Mouse (Mus musculus): ENCODE data around the gene Spef1. TPM values are rescaled to one million over a fixed set of nuclear protein-coding genes. Genes with fewer than 3 reads are reported as not detected.
A peak's percentile ranks its signal among the peaks of the same experiment; 100 is the strongest.
"Not testable (repeated sequence)": the region's sequence is repeated elsewhere in the genome, so short reads cannot be mapped to it uniquely, and the experiment has no call there.

The Spef1 gene
- 9.9 and 10.2 TPM in 2 replicates for polyA plus RNA-seq (2012; rRNA removed)

- WGBS: 1% methylated on average over 43 of the region's 43 CpGs
- no peaks in the 10 kb centered on the region for H3K27me3 ChIP-seq (ENCODE audit: control insufficient read depth, insufficient read depth, low read length)
- H3K4me1 ChIP-seq (ENCODE audit: control insufficient read depth, insufficient read depth, low read length): peaks cover 6% of the 10 kb centered on the region; the same call in 1 of the 2 replicates
- peak within 1 kb of the TSS; percentile 52 for H3K27ac ChIP-seq (ENCODE audit: insufficient read depth, low read length)
- peak within 1 kb of the TSS; percentile 92 for H3K4me3 ChIP-seq (replicated peaks; ENCODE audit: insufficient read depth, low read depth, low read length)
- DNase-seq: peak; percentile 86
- TF ChIP-seq CTCF (IDR thresholded peaks at IDR 0.05; ENCODE audit: borderline replicate concordance, insufficient read depth, low read depth, low read length) (no peak), POLR2A (IDR thresholded peaks at IDR 0.05; ENCODE audit: borderline replicate concordance, insufficient read depth, low read length) (peak; percentile 41; the same call in 1 of the 2 replicates)
Measured at GRCm38 (mm10) chr2:131186771-131187601, at the start of gene Spef1, which contains the start of gene Cdc25b. TSS of gene Spef1 (minus strand) at chr2:131187282. TSS of gene Cdc25b (plus strand) at chr2:131186949.

- H3K4me1 ChIP-seq (ENCODE audit: control insufficient read depth, insufficient read depth, low read length): peaks cover 3% of the 10 kb centered on the region; the same call in 1 of the 2 replicates
- no peaks in the 10 kb centered on the region for H3K27me3 ChIP-seq (ENCODE audit: control insufficient read depth, insufficient read depth, low read length)
- WGBS: 81% methylated on average over 7 of the region's 7 CpGs
- H3K27ac ChIP-seq (ENCODE audit: insufficient read depth, low read length): no peak overlapping the region
- no peak overlapping the region for H3K4me3 ChIP-seq (replicated peaks; ENCODE audit: insufficient read depth, low read depth, low read length)
- no peak for TF ChIP-seq POLR2A (IDR thresholded peaks at IDR 0.05; ENCODE audit: borderline replicate concordance, insufficient read depth, low read length)
- no peak for TF ChIP-seq CTCF (IDR thresholded peaks at IDR 0.05; ENCODE audit: borderline replicate concordance, insufficient read depth, low read depth, low read length)
- no peak for DNase-seq
Measured at GRCm38 (mm10) chr2:131234970-131235635, 48.0 kb upstream of the Spef1 start.

- WGBS: 2% methylated on average over 28 of the region's 28 CpGs
- no peaks in the 10 kb centered on the region for H3K27me3 ChIP-seq (ENCODE audit: control insufficient read depth, insufficient read depth, low read length)
- TF ChIP-seq CTCF (IDR thresholded peaks at IDR 0.05; ENCODE audit: borderline replicate concordance, insufficient read depth, low read depth, low read length) (no peak), POLR2A (IDR thresholded peaks at IDR 0.05; ENCODE audit: borderline replicate concordance, insufficient read depth, low read length) (no peak)
- DNase-seq: no peak
- H3K4me1 ChIP-seq (ENCODE audit: control insufficient read depth, insufficient read depth, low read length): peaks cover 3% of the 10 kb centered on the region; the same call in 1 of the 2 replicates
- no peak overlapping the region for H3K27ac ChIP-seq (ENCODE audit: insufficient read depth, low read length)
- peak overlapping the region; percentile 67 for H3K4me3 ChIP-seq (replicated peaks; ENCODE audit: insufficient read depth, low read depth, low read length)
Measured at GRCm38 (mm10) chr2:131234127-131234650, 47.1 kb upstream of the Spef1 start.

- no peak within 1 kb of the TSS for H3K27ac ChIP-seq (ENCODE audit: insufficient read depth, low read length)
- H3K4me3 ChIP-seq (replicated peaks; ENCODE audit: insufficient read depth, low read depth, low read length): peak within 1 kb of the TSS; percentile 67
- TF ChIP-seq POLR2A (IDR thresholded peaks at IDR 0.05; ENCODE audit: borderline replicate concordance, insufficient read depth, low read length): peak; percentile 73; the same call in 1 of the 2 replicates
- TF ChIP-seq CTCF (IDR thresholded peaks at IDR 0.05; ENCODE audit: borderline replicate concordance, insufficient read depth, low read depth, low read length): no peak
- peak; percentile 92 to 95 for DNase-seq
- no peaks in the 10 kb centered on the region for H3K27me3 ChIP-seq (ENCODE audit: control insufficient read depth, insufficient read depth, low read length)
- peaks cover 3% of the 10 kb centered on the region; the same call in 1 of the 2 replicates for H3K4me1 ChIP-seq (ENCODE audit: control insufficient read depth, insufficient read depth, low read length)
- WGBS: 12% methylated on average over 29 of the region's 29 CpGs
Measured at GRCm38 (mm10) chr2:131233307-131234126, 46.4 kb upstream of the Spef1 start, which contains the start of gene Mavs. TSS of gene Mavs (plus strand) at chr2:131234063.

GRCm38 (mm10) chr2:131232558-131232957 lies 45.5 kb upstream of the Spef1 start:
- Histone ChIP-seq H3K4me3 (replicated peaks; ENCODE audit: insufficient read depth, low read depth, low read length) (no peak overlapping the region), H3K4me1 (ENCODE audit: control insufficient read depth, insufficient read depth, low read length) (peaks cover 3% of the 10 kb centered on the region; the same call in 1 of the 2 replicates), H3K27ac (ENCODE audit: insufficient read depth, low read length) (no peak overlapping the region), H3K27me3 (ENCODE audit: control insufficient read depth, insufficient read depth, low read length) (no peaks in the 10 kb centered on the region)
- no peak for TF ChIP-seq POLR2A (IDR thresholded peaks at IDR 0.05; ENCODE audit: borderline replicate concordance, insufficient read depth, low read length)
- no peak for TF ChIP-seq CTCF (IDR thresholded peaks at IDR 0.05; ENCODE audit: borderline replicate concordance, insufficient read depth, low read depth, low read length)
- no peak for DNase-seq
- 95% methylated on average over 2 of the region's 2 CpGs for WGBS

- no peak overlapping the region for H3K27ac ChIP-seq (ENCODE audit: insufficient read depth, low read length)
Measured at GRCm38 (mm10) chr2:131227243-131227642, 40.2 kb upstream of the Spef1 start.

GRCm38 (mm10) chr2:131226669-131227068 lies 39.6 kb upstream of the Spef1 start:
- H3K27ac ChIP-seq (ENCODE audit: insufficient read depth, low read length); DNase-seq; H3K4me3 ChIP-seq (replicated peaks; ENCODE audit: insufficient read depth, low read depth, low read length); H3K4me1 ChIP-seq (ENCODE audit: control insufficient read depth, insufficient read depth, low read length); H3K27me3 ChIP-seq (ENCODE audit: control insufficient read depth, insufficient read depth, low read length): not testable (repeated sequence)
- 76% methylated on average over 2 of the region's 2 CpGs for WGBS

More at GRCm38 (mm10) chr2:131227243-131227642, 40.2 kb upstream of the Spef1 start:
- WGBS: 86% methylated on average over 3 of the region's 3 CpGs
- no peaks in the 10 kb centered on the region for H3K27me3 ChIP-seq (ENCODE audit: control insufficient read depth, insufficient read depth, low read length)
- no peaks in the 10 kb centered on the region for H3K4me1 ChIP-seq (ENCODE audit: control insufficient read depth, insufficient read depth, low read length)
- TF ChIP-seq POLR2A (IDR thresholded peaks at IDR 0.05; ENCODE audit: borderline replicate concordance, insufficient read depth, low read length): no peak
- no peak for TF ChIP-seq CTCF (IDR thresholded peaks at IDR 0.05; ENCODE audit: borderline replicate concordance, insufficient read depth, low read depth, low read length)
- H3K4me3 ChIP-seq (replicated peaks; ENCODE audit: insufficient read depth, low read depth, low read length): no peak overlapping the region
- DNase-seq: no peak

Data from cerebellum, adult 2 months (tissue).